Mouse (Mus musculus): Measurements from ENCODE around the gene Gm13769.

DNA sequence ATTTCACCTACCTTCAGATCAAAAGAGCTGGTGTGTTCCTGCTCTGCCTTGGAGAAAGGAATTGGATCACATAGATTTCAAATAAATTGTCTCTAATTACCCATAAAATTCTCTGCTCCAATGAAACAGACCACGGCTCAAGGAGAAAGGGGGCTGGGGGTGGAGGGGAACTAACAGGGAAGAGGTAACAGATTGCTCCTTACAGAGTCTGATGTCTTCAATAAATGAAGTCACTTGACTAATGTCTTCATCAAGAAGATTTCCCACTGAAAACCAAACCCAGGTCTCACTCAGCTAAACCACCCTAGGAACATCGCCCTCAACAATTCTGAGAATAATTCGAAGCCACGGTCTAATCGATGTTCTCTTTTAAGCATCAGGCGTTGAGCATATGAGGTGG lies 29.3 kb upstream of the Gm13769 start, which contains the start of gene Olfr1272:
- TF ChIP-seq CTCF (IDR thresholded peaks at IDR 0.05; ENCODE audit: borderline replicate concordance, extremely low read depth, insufficient read depth, insufficient read length) (no peak), POLR2A (IDR thresholded peaks at IDR 0.05; ENCODE audit: borderline replicate concordance, extremely low read depth, insufficient read depth, insufficient read length, poor library complexity, severe bottlenecking) (no peak)
